In the genomic region with DNA sequence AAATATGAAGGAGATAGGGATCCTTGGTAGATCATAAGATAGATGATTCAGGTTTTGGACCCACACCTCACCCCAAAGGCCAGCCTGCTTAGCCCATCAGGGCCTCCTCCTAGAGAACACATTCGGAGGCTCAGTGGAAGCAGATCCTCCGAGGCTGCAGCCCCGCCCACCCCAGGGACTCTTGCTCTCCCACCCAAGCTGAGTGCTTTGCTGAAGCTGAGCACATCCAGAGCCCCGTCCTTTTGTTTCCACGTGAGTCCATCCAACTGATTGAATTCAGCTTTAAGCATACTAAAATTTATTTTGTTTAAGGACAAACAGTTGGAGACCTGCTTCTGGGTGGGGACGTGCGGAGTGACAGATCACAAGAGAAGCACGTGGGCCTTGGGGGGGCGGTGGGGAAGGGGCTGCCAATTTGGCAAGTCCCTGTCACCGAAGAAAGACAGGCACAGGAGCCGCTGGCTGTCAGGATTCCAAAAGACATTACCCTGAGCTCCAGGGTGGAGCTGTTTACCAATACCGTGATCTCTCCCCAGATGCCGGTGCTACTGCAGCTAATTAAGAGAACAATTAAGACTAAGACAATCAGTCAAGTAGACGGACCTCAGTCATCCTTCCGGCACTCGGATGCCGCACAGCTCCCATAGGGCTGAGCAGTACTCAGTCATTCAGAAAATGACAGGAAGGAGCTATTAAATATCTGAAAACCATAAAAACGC, we compare ENCODE assay signal across 9 mouse cellular contexts.
DNase-seq lines count a peak whose midpoint lies in the region; ATAC-seq and TF ChIP-seq lines count a peak whose summit lies in the region.
"Had no signal": no experiment of that assay in that cellular context is flagged by ENCODE, and none has a peak within 500 bp of the region (broad histone marks: within the 10 kb centered on the region; RNA-seq: fewer than 3 reads in every experiment).

No protein-coding gene starts in this region.

- H3K9ac ChIP-seq in heart, adult 2 months (ENCODE audit: low read depth, low read length): no peak overlapping the region
- H3K9ac ChIP-seq in forebrain, embryonic 14.5 days (ENCODE audit: low read length): peak overlapping the region; percentile 30

- peak; percentile 62 for DNase-seq in heart, adult 11 months
- DNase-seq in heart, adult 2 months: no peak
- peak; percentile 44 for DNase-seq in forebrain, embryonic 14.5 days (ENCODE audit: low spot score)
- DNase-seq in mesoderm, embryonic 11.5 days (ENCODE audit: low read depth, low spot score): peak; percentile 13
- DNase-seq in thymus, postnatal 0 days (ENCODE audit: low spot score): no peak
- no peak for DNase-seq in layer of hippocampus, adult 2 months (ENCODE audit: low spot score in 2 of 2)
- DNase-seq in cerebellum, adult 2 months: no peak
- DNase-seq: adrenal gland, adult 2 months had no signal

- H3K4me1 ChIP-seq in heart, adult 2 months (ENCODE audit: control insufficient read depth, insufficient read depth, low read length): no peaks in the 10 kb centered on the region
- H3K4me1 ChIP-seq in E14TG2a.4 (replicated peaks; ENCODE audit: low read depth, low read length): peaks cover 11% of the 10 kb centered on the region
- H3K4me1 ChIP-seq in forebrain, embryonic 14.5 days (ENCODE audit: control insufficient read depth, insufficient read depth, low read length): no peaks in the 10 kb centered on the region
- no peaks in the 10 kb centered on the region for H3K4me1 ChIP-seq in cerebellum, adult 2 months (ENCODE audit: control insufficient read depth, insufficient read depth, low read length)

- no peaks in the 10 kb centered on the region for H3K79me2 ChIP-seq in heart, adult 2 months (replicated peaks; ENCODE audit: control insufficient read depth, insufficient read depth, low read length)

- no peaks in the 10 kb centered on the region for H3K36me3 ChIP-seq in heart, adult 2 months (ENCODE audit: control insufficient read depth, insufficient read depth, low read length)
- H3K36me3 ChIP-seq in E14TG2a.4 (ENCODE audit: insufficient read depth, low read length): no peaks in the 10 kb centered on the region
- H3K36me3 ChIP-seq in forebrain, embryonic 14.5 days (ENCODE audit: control insufficient read depth, insufficient read depth, low read length): no peaks in the 10 kb centered on the region

- TF ChIP-seq CTCF in heart, adult 2 months (IDR thresholded peaks at IDR 0.05): no peak
- TF ChIP-seq CTCF in E14TG2a.4 (conservative IDR thresholded peaks at IDR 0.05; ENCODE audit: low read length): no peak
- TF ChIP-seq CTCF in layer of hippocampus, adult 2 months (conservative IDR thresholded peaks at IDR 0.05): no peak
- no peak for TF ChIP-seq CTCF in cerebellum, adult 2 months (IDR thresholded peaks at IDR 0.05; ENCODE audit: borderline replicate concordance, insufficient read depth, low read depth, low read length)

- H3K4me2 ChIP-seq in forebrain, embryonic 14.5 days (ENCODE audit: low read length): peak overlapping the region; percentile 38

- no peak for TF ChIP-seq EP300 in heart, adult 2 months (IDR thresholded peaks at IDR 0.05; ENCODE audit: insufficient read depth, low read depth, low read length)

- no peak overlapping the region for H3K4me3 ChIP-seq in heart, adult 2 months
- peak overlapping the region; percentile 37 for H3K4me3 ChIP-seq in E14TG2a.4 (replicated peaks; ENCODE audit: low read length)
- no peak overlapping the region; the same call in 1 of the 2 replicates for H3K4me3 ChIP-seq in forebrain, embryonic 14.5 days (ENCODE audit: low read depth, low read length)
- H3K4me3 ChIP-seq in layer of hippocampus, adult 2 months: no peak overlapping the region
- no peak overlapping the region for H3K4me3 ChIP-seq in cerebellum, adult 2 months (replicated peaks; ENCODE audit: insufficient read depth, low read depth, low read length)

- WGBS in heart, adult 2 months: 45% methylated on average over 18 of the region's 18 CpGs
- WGBS in forebrain, embryonic 14.5 days: 20% methylated on average over 18 of the region's 18 CpGs
- WGBS in cerebellum, adult 2 months: 6% methylated on average over 18 of the region's 18 CpGs

- ATAC-seq in forebrain, embryonic 14.5 days: peak; percentile 74

- H3K9me3 ChIP-seq in E14TG2a.4 (ENCODE audit: low read length): no peaks in the 10 kb centered on the region; the same call in 1 of the 2 replicates
- H3K9me3 ChIP-seq in forebrain, embryonic 14.5 days (replicated peaks; ENCODE audit: control insufficient read depth, low read length): no peaks in the 10 kb centered on the region

- TF ChIP-seq POLR2A in heart, adult 2 months (IDR thresholded peaks at IDR 0.05; ENCODE audit: insufficient read depth, low read depth, low read length): no peak
- TF ChIP-seq POLR2A in cerebellum, adult 2 months (IDR thresholded peaks at IDR 0.05; ENCODE audit: borderline replicate concordance, insufficient read depth, low read length): no peak

- no peak overlapping the region for H3K27ac ChIP-seq in heart, adult 2 months
- H3K27ac ChIP-seq in forebrain, embryonic 14.5 days (ENCODE audit: low read depth, low read length): no peak overlapping the region
- H3K27ac ChIP-seq in layer of hippocampus, adult 2 months: no peak overlapping the region
- H3K27ac ChIP-seq in cerebellum, adult 2 months (ENCODE audit: insufficient read depth, low read length): no peak overlapping the region

- no peaks in the 10 kb centered on the region for H3K27me3 ChIP-seq in heart, adult 2 months (ENCODE audit: control insufficient read depth, insufficient read depth, low read length)
- H3K27me3 ChIP-seq in E14TG2a.4 (ENCODE audit: insufficient read depth, low read length): peaks cover 8% of the 10 kb centered on the region; the same call in 1 of the 2 replicates
- H3K27me3 ChIP-seq in forebrain, embryonic 14.5 days (replicated peaks; ENCODE audit: control insufficient read depth, insufficient read depth, low read length): no peaks in the 10 kb centered on the region
- no peaks in the 10 kb centered on the region; the same call in 1 of the 2 replicates for H3K27me3 ChIP-seq in cerebellum, adult 2 months (ENCODE audit: control insufficient read depth, insufficient read depth, low read length)

- intact Hi-C loops in heart, adult 2 months (cut with DNase I): no loop called here

Comparison
In these comparisons a context has a peak if more than half of its experiments do, and no peak if none do; other contexts are left out.
1. DNase-seq: peak in heart, adult 11 months (single experiment), forebrain, embryonic 14.5 days (single experiment) and mesoderm, embryonic 11.5 days (single experiment); none in heart, adult 2 months (0 of 2), thymus, postnatal 0 days (single experiment), layer of hippocampus, adult 2 months (0 of 2) and cerebellum, adult 2 months (0 of 2).